Mouse (Mus musculus) myocyte (in vitro differentiated cells): Measurements from ENCODE around the gene 4933424G06Rik. TPM values are rescaled to one million over a fixed set of nuclear protein-coding genes. Genes with fewer than 3 reads are reported as not detected.

ENCODE experiments used
- H3K27me3 ChIP-seq: one replicate; pipeline ENCODE4 v1.6.1; 2011; ENCODE audit not compliant: control insufficient read depth, insufficient read depth, insufficient read length
- H3K36me3 ChIP-seq: one replicate; pipeline ENCODE4 v1.6.1; 2011; ENCODE audit not compliant: control insufficient read depth, insufficient read depth
- H3K4me2 ChIP-seq: one replicate; pipeline ENCODE4 v1.6.1; 2011; ENCODE audit warnings: low read depth, control low read depth
- H3K4me3 ChIP-seq: one replicate; pipeline ENCODE4 v1.5.1; 2011; ENCODE audit warnings: mild to moderate bottlenecking, control low read depth, moderate library complexity
- H3K79me2 ChIP-seq: one replicate; pipeline ENCODE4 v1.6.1; 2011; ENCODE audit not compliant: control insufficient read depth, insufficient read depth
- H3ac ChIP-seq: one replicate; pipeline ENCODE4 v1.6.1; 2011; ENCODE audit not compliant: control insufficient read depth, insufficient read length
- CEBPB ChIP-seq: IDR thresholded peaks from 2 replicates; pipeline ENCODE4 v1.6.1; 2011; ENCODE audit warnings: mild to moderate bottlenecking, moderate library complexity; ENCODE audit not compliant: poor library complexity, insufficient read depth, severe bottlenecking
- E2F4 ChIP-seq: IDR thresholded peaks from one replicate; pipeline ENCODE4 v1.6.1; 2011; ENCODE audit warnings: mild to moderate bottlenecking, control low read depth, moderate library complexity; ENCODE audit not compliant: insufficient read depth
- MAX ChIP-seq: IDR thresholded peaks from one replicate; pipeline ENCODE4 v1.6.1; 2011; ENCODE audit warnings: low read depth, mild to moderate bottlenecking, control low read depth
- MYOD1 ChIP-seq, 3 experiments: IDR thresholded peaks; one replicate each; pipeline ENCODE4 v1.6.1; 2011; ENCODE audit warnings: control low read depth in 2 of 3, low read depth in 2 of 3, mild to moderate bottlenecking in 2 of 3, moderate library complexity in 1 of 3; ENCODE audit not compliant: insufficient read length in 2 of 3, control insufficient read depth in 1 of 3
- MYOG ChIP-seq, 3 experiments: IDR thresholded peaks; one replicate each; pipeline ENCODE4 v1.6.1; 2011; ENCODE audit warnings: control low read depth in 2 of 3, low read depth in 2 of 3, mild to moderate bottlenecking in 2 of 3; ENCODE audit not compliant: insufficient read length in 2 of 3, control insufficient read depth in 1 of 3, insufficient read depth in 1 of 3
- POLR2A ChIP-seq: IDR thresholded peaks from one replicate; pipeline ENCODE4 v1.6.1; 2011; ENCODE audit warnings: low read depth, mild to moderate bottlenecking, control low read depth, moderate library complexity; ENCODE audit not compliant: insufficient read length
- POLR2AphosphoS2 ChIP-seq: IDR thresholded peaks from one replicate; pipeline ENCODE4 v1.6.1; 2011; ENCODE audit warnings: low read depth, control low read depth; ENCODE audit not compliant: insufficient read length
- REST ChIP-seq: IDR thresholded peaks from one replicate; pipeline ENCODE4 v1.6.1; 2011; ENCODE audit warnings: mild to moderate bottlenecking, control low read depth, moderate library complexity; ENCODE audit not compliant: insufficient read depth, insufficient read length
- SRF ChIP-seq: IDR thresholded peaks from one replicate; pipeline ENCODE4 v1.6.1; 2011; ENCODE audit warnings: low read depth; ENCODE audit not compliant: control insufficient read depth, insufficient read length
- TCF12 ChIP-seq: IDR thresholded peaks from one replicate; pipeline ENCODE4 v1.6.1; 2011; ENCODE audit warnings: mild to moderate bottlenecking, control low read depth; ENCODE audit not compliant: poor library complexity, insufficient read depth, severe bottlenecking
- TCF3 ChIP-seq: IDR thresholded peaks from one replicate; pipeline ENCODE4 v1.6.1; 2011; ENCODE audit warnings: low read depth, control low read depth; ENCODE audit not compliant: insufficient read length
- USF1 ChIP-seq: IDR thresholded peaks from one replicate; pipeline ENCODE4 v1.6.1; 2011; ENCODE audit warnings: low read depth, mild to moderate bottlenecking, control low read depth, moderate library complexity
- polyA plus RNA-seq: library from polyadenylated mRNA; unstranded; fragments of >200 nt; fragmentation: generic; extraction: Trizol; gene quantifications from one replicate; pipeline ENCODE4 v1.2.1, GENCODE M21; 2012; ENCODE audit warnings: missing spikeins

The 4933424G06Rik gene
- polyA plus RNA-seq, 1 experiment, result 0.12 TPM

DNA sequence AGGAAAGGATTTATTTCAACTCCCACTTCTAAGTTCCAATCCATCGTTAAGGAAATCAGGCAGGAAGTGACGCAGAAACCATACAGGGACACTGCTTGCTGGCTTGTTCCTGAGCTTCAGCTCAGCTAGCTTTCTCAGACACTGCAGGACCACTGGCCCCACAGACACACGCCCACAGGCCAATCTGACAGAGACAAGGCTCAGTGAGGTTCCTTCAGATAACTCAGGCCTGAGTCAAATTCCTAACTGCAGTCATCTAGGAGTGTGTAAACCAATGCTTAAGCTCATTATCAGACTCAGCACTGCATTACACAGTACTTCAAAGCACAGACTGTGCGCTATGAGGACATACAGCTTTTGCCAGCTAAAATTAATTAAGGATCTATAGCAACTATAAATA, 39.7 kb upstream of the 4933424G06Rik start:
- Histone ChIP-seq H3K4me3 (no peak overlapping the region), H3K79me2 (no peaks in the 10 kb centered on the region), H3K4me2 (no peak overlapping the region), H3K36me3 (no peaks in the 10 kb centered on the region), H3K27me3 (no peaks in the 10 kb centered on the region), H3ac (no peak overlapping the region)
- TF ChIP-seq SRF, result no peak
- TF ChIP-seq MAX, result no peak
- TF ChIP-seq CEBPB, result no peak
- TF ChIP-seq REST, result no peak
- no peak for TF ChIP-seq TCF12
- no peak for TF ChIP-seq MYOG (IDR thresholded peaks at IDR 0.05; ENCODE audit: control insufficient read depth in 1 of 3, insufficient read depth in 1 of 3, insufficient read length in 2 of 3, low read depth in 2 of 3)
- TF ChIP-seq MYOD1 (IDR thresholded peaks at IDR 0.05; ENCODE audit: control insufficient read depth in 1 of 3, insufficient read length in 2 of 3, low read depth in 2 of 3), result no peak
- TF ChIP-seq TCF3, result no peak
- TF ChIP-seq POLR2A, result no peak
- TF ChIP-seq USF1, result no peak
- TF ChIP-seq POLR2AphosphoS2, result no peak

- H3K79me2 ChIP-seq, result no peaks in the 10 kb centered on the region
- no peaks in the 10 kb centered on the region for H3K36me3 ChIP-seq
- no peaks in the 10 kb centered on the region for H3K27me3 ChIP-seq
- H3K4me2 ChIP-seq, result no peak overlapping the region
- TF ChIP-seq REST, result no peak
- TF ChIP-seq TCF12, result no peak
- TF ChIP-seq CEBPB, result no peak
- no peak for TF ChIP-seq SRF
- TF ChIP-seq TCF3, result no peak
- no peak for TF ChIP-seq USF1
- TF ChIP-seq MAX, result no peak
- H3ac ChIP-seq, result no peak overlapping the region
- H3K4me3 ChIP-seq, result no peak overlapping the region
Observed at GRCm38 (mm10) chr1:36671260-36671659, 38.7 kb upstream of the 4933424G06Rik start.

GRCm38 (mm10) chr1:36672648-36673350, 37.1 kb upstream of the 4933424G06Rik start:
- Histone ChIP-seq H3ac (no peak overlapping the region), H3K4me3 (no peak overlapping the region), H3K4me2 (peak overlapping the region; percentile 50), H3K27me3 (no peaks in the 10 kb centered on the region), H3K79me2 (no peaks in the 10 kb centered on the region), H3K36me3 (no peaks in the 10 kb centered on the region)
- TF ChIP-seq CEBPB, result no peak
- TF ChIP-seq POLR2AphosphoS2, result no peak
- TF ChIP-seq TCF12, result no peak
- TF ChIP-seq USF1, result no peak
- TF ChIP-seq POLR2A, result no peak
- TF ChIP-seq MAX, result no peak
- TF ChIP-seq E2F4, result no peak
- no peak for TF ChIP-seq MYOD1 (IDR thresholded peaks at IDR 0.05; ENCODE audit: control insufficient read depth in 1 of 3, insufficient read length in 2 of 3, low read depth in 2 of 3)
- no peak for TF ChIP-seq MYOG (IDR thresholded peaks at IDR 0.05; ENCODE audit: control insufficient read depth in 1 of 3, insufficient read depth in 1 of 3, insufficient read length in 2 of 3, low read depth in 2 of 3)

- Histone ChIP-seq H3K4me2 (no peak overlapping the region), H3K4me3 (no peak overlapping the region), H3K79me2 (no peaks in the 10 kb centered on the region), H3ac (no peak overlapping the region), H3K27me3 (no peaks in the 10 kb centered on the region), H3K36me3 (no peaks in the 10 kb centered on the region)
- TF ChIP-seq POLR2A (no peak), USF1 (no peak), MYOG (IDR thresholded peaks at IDR 0.05; ENCODE audit: control insufficient read depth in 1 of 3, insufficient read depth in 1 of 3, insufficient read length in 2 of 3, low read depth in 2 of 3) (no peak), POLR2AphosphoS2 (no peak), TCF12 (no peak), E2F4 (no peak), MYOD1 (IDR thresholded peaks at IDR 0.05; ENCODE audit: control insufficient read depth in 1 of 3, insufficient read length in 2 of 3, low read depth in 2 of 3) (no peak), CEBPB (no peak), SRF (no peak), REST (no peak), MAX (no peak), TCF3 (no peak)
Observed at GRCm38 (mm10) chr1:36674936-36675335, 35.0 kb upstream of the 4933424G06Rik start.

DNA sequence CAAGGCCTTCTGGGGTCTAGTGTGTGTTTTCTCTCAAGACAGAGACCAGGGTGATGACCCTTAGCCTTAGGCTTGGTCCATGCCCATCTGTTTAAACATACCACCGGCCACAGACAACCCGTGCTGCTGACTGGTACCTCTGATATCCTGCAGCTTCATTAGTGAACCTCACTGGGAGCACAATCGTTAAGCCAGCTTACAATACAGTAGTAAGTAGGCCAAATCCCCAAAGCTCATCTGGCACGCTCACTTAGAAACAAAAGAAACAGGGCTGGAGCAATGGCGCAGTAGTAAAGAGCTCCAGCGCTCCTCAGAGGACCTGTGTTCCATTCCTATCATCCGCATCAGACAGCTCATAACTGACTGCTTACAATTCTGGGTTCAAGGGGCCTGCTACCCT, 29.1 kb upstream of the 4933424G06Rik start:
- Histone ChIP-seq H3K36me3 (no peaks in the 10 kb centered on the region), H3K4me2 (no peak overlapping the region), H3K4me3 (no peak overlapping the region), H3ac (no peak overlapping the region), H3K27me3 (no peaks in the 10 kb centered on the region), H3K79me2 (no peaks in the 10 kb centered on the region)
- TF ChIP-seq MAX, result no peak
- no peak for TF ChIP-seq POLR2A
- TF ChIP-seq CEBPB, result no peak
- TF ChIP-seq MYOG (IDR thresholded peaks at IDR 0.05; ENCODE audit: control insufficient read depth in 1 of 3, insufficient read depth in 1 of 3, insufficient read length in 2 of 3, low read depth in 2 of 3), result no peak
